Mouse (Mus musculus) heart, adult 2 months (tissue): ENCODE measurements around the gene Fam117a. TPM values are rescaled to one million over a fixed set of nuclear protein-coding genes. Genes with fewer than 3 reads are reported as not detected.
A peak's percentile ranks its signal among the peaks of the same experiment; 100 is the strongest.

Experiments used
- DNase-seq, 2 experiments: peaks; one replicate each; pipeline ENCODE4 v3.0.0; 2021
- H3K27ac ChIP-seq: fragments of 200-600 bp; 2 replicates; pipeline ENCODE4 v1.8.1; 2022
- H3K27me3 ChIP-seq: fragments of 200-500 bp; 2 replicates; pipeline ENCODE4 v1.6.1; 2012; ENCODE audit warnings: mild to moderate bottlenecking, low read length, inconsistent platforms, mixed read lengths; ENCODE audit not compliant: control insufficient read depth, insufficient read depth
- H3K36me3 ChIP-seq: fragments of 200-500 bp; 2 replicates; pipeline ENCODE4 v1.6.1; 2012; ENCODE audit warnings: low read length, inconsistent platforms; ENCODE audit not compliant: control insufficient read depth, insufficient read depth
- H3K4me1 ChIP-seq: fragments of 200-500 bp; 2 replicates; pipeline ENCODE4 v1.6.1; 2011; ENCODE audit warnings: low read length; ENCODE audit not compliant: control insufficient read depth, insufficient read depth
- H3K4me3 ChIP-seq: fragments of 200-600 bp; 2 replicates; pipeline ENCODE4 v1.8.1; 2022
- H3K79me2 ChIP-seq: fragments of 200-500 bp; replicated peaks from 2 replicates; pipeline ENCODE4 v1.6.1; 2012; ENCODE audit warnings: mild to moderate bottlenecking, inconsistent platforms, low read length, moderate library complexity, mixed read lengths; ENCODE audit not compliant: control insufficient read depth, insufficient read depth
- H3K9ac ChIP-seq: fragments of 200-500 bp; 2 replicates; pipeline ENCODE4 v1.6.1; 2012; ENCODE audit warnings: low read depth, mild to moderate bottlenecking, control low read depth, inconsistent platforms, low read length, mixed read lengths
- CTCF ChIP-seq: fragments of 200-600 bp; IDR thresholded peaks from 2 replicates; pipeline ENCODE4 v1.8.1; 2022; ENCODE audit warnings: antibody characterized with exemption, mild to moderate bottlenecking, moderate library complexity
- EP300 ChIP-seq: fragments of 200-500 bp; IDR thresholded peaks from 2 replicates; pipeline ENCODE4 v1.6.1; 2011; ENCODE audit warnings: low read depth, low read length, control low read depth; ENCODE audit not compliant: insufficient read depth
- POLR2A ChIP-seq: fragments of 200-500 bp; IDR thresholded peaks from 2 replicates; pipeline ENCODE4 v1.6.1; 2011; ENCODE audit warnings: mild to moderate bottlenecking, low read depth, low read length, control low read depth; ENCODE audit not compliant: insufficient read depth
- WGBS: fragments of 180-500 bp; shearing (Covaris S2); methylation state at CpG from one replicate; pipeline ENCODE4 v1.1.7; 2018; 5-methylcytosine and 5-hydroxymethylcytosine counted together
- intact Hi-C: fragments of 180-260 bp; cut with DNase I; formaldehyde crosslinking; loops from one replicate; pipeline ENCODE4 v1.15.1; 2025
- polyA plus RNA-seq: library from polyadenylated mRNA; depleted of rRNA; stranded (reverse); fragments of >200 nt; gene quantifications from 2 replicates; pipeline ENCODE4 v1.2.3, GENCODE M21; 2012
- total RNA-seq, 2 experiments: library from RNA; stranded (reverse); gene quantifications; 2 replicates each; pipeline ENCODE4 v1.2.3; 2021

Gene Fam117a
- total and polyA plus RNA-seq, 3 experiments = 8.6 to 19.0 (median 10.0) TPM

DNA sequence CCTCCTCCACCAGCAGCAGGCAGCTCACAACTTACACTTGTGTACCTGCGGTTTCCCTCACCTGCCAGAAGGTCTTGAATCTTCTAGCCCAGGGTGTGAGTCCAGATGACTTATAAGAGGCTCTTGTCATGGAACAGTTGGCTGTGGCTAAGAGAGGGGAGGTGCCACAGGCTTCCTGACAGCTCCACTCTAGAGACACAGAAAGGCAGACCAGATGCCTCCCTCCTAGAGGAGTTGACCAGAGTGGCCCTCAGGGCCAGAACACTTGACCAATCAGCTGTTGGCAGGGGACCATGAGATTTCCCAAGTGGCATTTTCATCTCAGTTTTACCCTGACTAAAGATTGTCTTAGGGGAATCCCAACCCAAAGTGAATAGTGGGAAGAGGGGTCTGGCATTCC lies 44.3 kb downstream of the Fam117a start:
- Histone ChIP-seq H3K27ac (no peak overlapping the region), H3K27me3 (no peaks in the 10 kb centered on the region), H3K9ac (no peak overlapping the region), H3K36me3 (peaks cover 5% of the 10 kb centered on the region), H3K4me3 (no peak overlapping the region), H3K4me1 (peaks cover 5% of the 10 kb centered on the region), H3K79me2 (no peaks in the 10 kb centered on the region)
- intact Hi-C loops = loop anchor here (5.0 kb wide), 1 partner anchor 44 kb away; the partner anchor contains the start of gene Fam117a
- TF ChIP-seq POLR2A (no peak), CTCF (no peak), EP300 (no peak)
- DNase-seq = no peak
- WGBS = 90% methylated on average over 1 of the region's 1 CpGs

GRCm38 (mm10) chr11:95383331-95383986 lies 46.6 kb downstream of the Fam117a start:
- peaks cover 5% of the 10 kb centered on the region for H3K36me3 ChIP-seq
- 64% methylated on average over 5 of the region's 5 CpGs for WGBS
- peak; percentile 61 to 78 for DNase-seq
- H3K79me2 ChIP-seq = no peaks in the 10 kb centered on the region
- no peaks in the 10 kb centered on the region for H3K27me3 ChIP-seq
- H3K27ac ChIP-seq = peak overlapping the region; percentile 99
- TF ChIP-seq POLR2A (no peak; the same call in 1 of the 2 replicates), CTCF (no peak), EP300 (peak; percentile 70; the same call in 1 of the 2 replicates)
- H3K9ac ChIP-seq = no peak overlapping the region
- no peak overlapping the region for H3K4me3 ChIP-seq
- peaks cover 6% of the 10 kb centered on the region for H3K4me1 ChIP-seq
- intact Hi-C loops = loop anchor here (5.0 kb wide), 1 partner anchor 46 kb away; the partner anchor contains the start of gene Fam117a

DNA sequence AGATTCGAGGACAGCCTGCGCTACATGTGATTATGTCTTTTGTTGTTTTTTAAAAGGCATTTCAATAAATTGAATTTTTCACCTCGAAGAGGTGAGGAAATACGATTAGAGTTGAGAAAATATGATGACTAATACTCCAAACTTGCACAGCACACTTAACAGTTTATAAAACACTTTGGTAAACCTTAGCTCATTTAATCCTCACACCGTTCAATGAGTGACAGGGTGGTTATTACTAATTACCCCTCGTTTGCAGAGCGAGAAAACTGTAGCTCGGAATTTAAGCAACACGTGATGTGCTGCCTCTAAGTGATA lies 47.1 kb downstream of the Fam117a start:
- 33% methylated on average over 9 of the region's 9 CpGs for WGBS
- Histone ChIP-seq H3K36me3 (peaks cover 5% of the 10 kb centered on the region), H3K4me3 (peak overlapping the region; percentile 23; the same call in 1 of the 2 replicates), H3K9ac (0 out of 2 replicates have a peak overlapping the region, but pooled peaks have one; percentile 21), H3K27ac (peak overlapping the region; percentile 99), H3K4me1 (peaks cover 6% of the 10 kb centered on the region), H3K79me2 (no peaks in the 10 kb centered on the region), H3K27me3 (no peaks in the 10 kb centered on the region)
- TF ChIP-seq POLR2A (no peak), CTCF (no peak), EP300 (no peak)
- no peak for DNase-seq
- intact Hi-C loops = loop anchor here (1.0 to 5.0 kb wide), 4 partner anchors 47 to 137 kb away; partner anchors contain the start of genes Fam117a and Kat7

GRCm38 (mm10) chr11:95384319-95384972 lies 47.6 kb downstream of the Fam117a start, which contains the start of gene Slc35b1:
Gene Slc35b1 (plus strand): TSS chr11:95384692.
- peak within 1 kb of the TSS; percentile 90 for H3K4me3 ChIP-seq
- peak; percentile 91 to 95 for DNase-seq
- H3K27me3 ChIP-seq = no peaks in the 10 kb centered on the region
- peaks cover 6% of the 10 kb centered on the region for H3K4me1 ChIP-seq
- intact Hi-C loops = loop anchor here (1.0 to 5.0 kb wide), 4 partner anchors 47 to 137 kb away; partner anchors contain the start of genes Fam117a and Kat7
- TF ChIP-seq POLR2A = peak; percentile 56; the same call in 1 of the 2 replicates
- 0 out of 2 replicates have a peak, but pooled peaks have one; percentile 43 for TF ChIP-seq EP300
- peak; percentile 96 for TF ChIP-seq CTCF
- H3K36me3 ChIP-seq = peaks cover 5% of the 10 kb centered on the region
- H3K79me2 ChIP-seq = no peaks in the 10 kb centered on the region
- peak within 1 kb of the TSS; percentile 97 for H3K9ac ChIP-seq
- under 1% methylated on average over 42 of the region's 42 CpGs for WGBS
- peak within 1 kb of the TSS; percentile 99 for H3K27ac ChIP-seq

GRCm38 (mm10) chr11:95384973-95385320 lies 48.1 kb downstream of the Fam117a start:
- H3K27me3 ChIP-seq = no peaks in the 10 kb centered on the region
- peaks cover 5% of the 10 kb centered on the region for H3K36me3 ChIP-seq
- no peaks in the 10 kb centered on the region for H3K79me2 ChIP-seq
- intact Hi-C loops = loop anchor here (1.0 to 5.0 kb wide), 4 partner anchors 48 to 136 kb away; partner anchors contain the start of genes Fam117a and Kat7
- H3K27ac ChIP-seq = peak overlapping the region; percentile 99
- no peak for DNase-seq
- peak overlapping the region; percentile 97 for H3K9ac ChIP-seq
- TF ChIP-seq EP300 (0 out of 2 replicates have a peak, but pooled peaks have one; percentile 2), CTCF (no peak), POLR2A (no peak; the same call in 1 of the 2 replicates)
- WGBS = 2% methylated on average over 14 of the region's 14 CpGs
- H3K4me3 ChIP-seq = peak overlapping the region; percentile 90
- H3K4me1 ChIP-seq = peaks cover 6% of the 10 kb centered on the region

DNA sequence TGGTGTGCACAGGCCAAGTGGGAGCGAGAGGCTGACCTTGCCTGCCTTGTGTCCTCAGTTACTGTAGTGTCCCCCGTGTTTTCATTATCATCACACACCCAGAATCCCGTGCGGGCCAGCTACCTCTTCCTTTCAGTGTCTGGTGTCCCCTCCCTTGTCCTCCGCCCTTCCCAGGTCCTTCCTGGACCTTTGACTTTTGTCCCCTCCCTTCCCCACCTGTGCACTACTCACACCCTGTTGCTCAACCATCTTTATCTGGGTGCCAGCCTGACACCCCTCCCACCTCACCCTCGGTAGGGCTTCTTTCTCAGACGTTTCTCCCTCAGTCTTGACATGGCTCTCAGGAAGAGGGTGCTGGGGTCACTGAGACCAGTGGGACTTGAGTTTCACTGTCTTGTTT lies 50.5 kb downstream of the Fam117a start:
- no peak overlapping the region for H3K9ac ChIP-seq
- DNase-seq = no peak
- peaks cover 11% of the 10 kb centered on the region for H3K36me3 ChIP-seq
- no peaks in the 10 kb centered on the region for H3K27me3 ChIP-seq
- no peak overlapping the region for H3K27ac ChIP-seq
- 57% methylated on average over 7 of the region's 7 CpGs for WGBS
- no peak overlapping the region for H3K4me3 ChIP-seq
- intact Hi-C loops = no loop called here
- TF ChIP-seq EP300 (no peak), POLR2A (no peak), CTCF (no peak)
- peaks cover 6% of the 10 kb centered on the region for H3K4me1 ChIP-seq
- H3K79me2 ChIP-seq = no peaks in the 10 kb centered on the region
